Mouse (Mus musculus) embryo, embryonic 11 days (tissue): ENCODE data around the gene Ube2ql1.

Experiments used
- DNase-seq: peaks from one replicate; pipeline ENCODE4 v3.0.0-alpha.2; 2015

The Ube2ql1 gene

DNA sequence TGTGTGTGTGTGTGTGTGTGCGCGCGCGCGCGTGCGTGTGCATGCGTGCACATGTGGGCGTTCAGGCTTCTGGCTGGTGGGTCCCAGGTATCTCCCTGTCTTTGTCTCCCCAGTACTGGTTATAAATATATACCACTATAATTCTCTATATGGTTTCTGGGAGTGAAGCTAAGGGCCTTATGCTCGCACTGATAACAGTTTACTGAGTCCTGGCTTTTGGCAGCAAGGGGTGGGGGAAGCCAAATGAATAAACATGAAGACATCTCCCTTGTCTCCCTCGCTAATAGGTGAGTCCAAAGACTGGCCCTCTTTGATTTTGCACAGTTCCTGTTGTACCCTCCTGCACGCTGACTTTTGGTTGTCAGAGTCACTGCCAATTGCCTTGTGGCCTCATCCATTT, 32.2 kb downstream of the Ube2ql1 start:
- DNase-seq, result no peak

DNA sequence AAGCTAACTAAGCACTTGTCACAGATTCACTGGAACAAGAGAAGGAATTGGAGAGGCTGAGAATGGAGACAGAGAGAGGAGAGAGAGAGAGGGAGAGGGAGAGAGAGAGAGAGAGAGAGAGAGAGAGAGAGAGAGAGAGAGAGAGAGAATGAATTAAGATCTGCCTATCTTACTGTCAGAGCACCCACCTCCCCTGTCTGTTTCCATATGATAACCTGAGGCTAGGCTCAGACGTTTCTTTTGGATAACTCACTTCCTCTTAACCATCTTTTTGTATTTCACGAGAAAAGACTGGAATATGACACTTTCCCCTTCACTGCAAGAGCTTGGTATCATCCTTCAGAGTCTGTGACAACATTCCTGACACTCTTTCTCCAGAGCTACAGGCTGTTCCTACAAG, 32.8 kb downstream of the Ube2ql1 start:
- DNase-seq, result no peak

DNA sequence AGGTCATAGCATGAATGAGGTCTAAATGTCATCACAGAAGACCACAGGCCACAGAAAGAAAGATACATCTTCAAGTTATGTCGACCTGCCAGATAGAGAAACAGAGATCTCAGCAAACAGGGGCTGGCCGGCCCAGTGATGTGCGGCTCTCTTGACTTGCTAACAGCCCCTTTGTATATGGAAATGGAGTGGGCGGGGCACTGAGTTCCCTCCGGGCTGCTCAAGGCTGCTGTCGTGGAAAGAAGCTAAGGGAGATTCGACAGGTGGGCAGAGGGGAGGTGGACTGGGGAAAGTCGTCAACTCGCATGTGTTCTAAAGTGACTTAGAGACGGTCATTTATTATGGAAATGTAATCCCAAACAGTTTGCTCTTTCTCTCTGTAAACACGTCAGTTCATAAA, 36.2 kb downstream of the Ube2ql1 start:
- DNase-seq, result no peak

DNA sequence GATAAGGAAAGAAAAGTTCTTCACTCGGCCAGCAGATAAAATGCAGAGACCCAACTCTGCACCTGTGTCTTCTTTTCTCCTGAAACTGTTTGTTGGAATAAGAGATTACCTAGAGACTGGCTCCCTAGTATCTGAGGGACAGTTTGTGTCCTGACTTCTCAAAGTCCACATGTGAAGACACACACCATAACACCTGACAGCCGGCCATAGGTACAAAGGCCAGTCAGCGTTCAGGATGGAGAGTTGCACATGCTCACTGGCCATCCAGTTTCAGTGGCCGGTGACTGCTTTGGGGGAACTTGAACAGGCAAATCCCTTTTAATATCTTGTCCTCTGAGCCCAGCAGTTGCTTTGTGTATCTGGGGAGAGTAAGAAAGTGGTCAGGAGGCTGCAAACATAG, 38.3 kb downstream of the Ube2ql1 start:
- no peak for DNase-seq

DNA sequence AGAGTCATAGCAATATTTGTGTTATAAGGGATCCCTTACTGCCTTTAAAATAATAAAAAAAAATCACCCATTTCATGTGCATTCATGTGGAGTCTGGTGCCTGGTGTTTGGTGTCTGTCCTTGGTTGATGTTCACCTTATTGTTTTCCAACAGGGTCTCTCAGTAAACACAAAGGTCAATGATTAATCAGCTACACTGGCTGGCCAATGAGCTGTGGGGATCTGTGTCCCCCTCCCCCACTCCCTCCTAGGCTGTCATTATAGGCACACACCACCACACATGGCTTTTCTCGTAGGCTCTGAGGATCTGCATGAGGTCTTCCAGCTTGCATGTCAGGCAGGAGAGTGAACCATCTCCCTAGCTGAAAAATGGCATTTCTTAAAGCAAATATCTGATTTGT, 38.9 kb downstream of the Ube2ql1 start:
- no peak for DNase-seq

DNA sequence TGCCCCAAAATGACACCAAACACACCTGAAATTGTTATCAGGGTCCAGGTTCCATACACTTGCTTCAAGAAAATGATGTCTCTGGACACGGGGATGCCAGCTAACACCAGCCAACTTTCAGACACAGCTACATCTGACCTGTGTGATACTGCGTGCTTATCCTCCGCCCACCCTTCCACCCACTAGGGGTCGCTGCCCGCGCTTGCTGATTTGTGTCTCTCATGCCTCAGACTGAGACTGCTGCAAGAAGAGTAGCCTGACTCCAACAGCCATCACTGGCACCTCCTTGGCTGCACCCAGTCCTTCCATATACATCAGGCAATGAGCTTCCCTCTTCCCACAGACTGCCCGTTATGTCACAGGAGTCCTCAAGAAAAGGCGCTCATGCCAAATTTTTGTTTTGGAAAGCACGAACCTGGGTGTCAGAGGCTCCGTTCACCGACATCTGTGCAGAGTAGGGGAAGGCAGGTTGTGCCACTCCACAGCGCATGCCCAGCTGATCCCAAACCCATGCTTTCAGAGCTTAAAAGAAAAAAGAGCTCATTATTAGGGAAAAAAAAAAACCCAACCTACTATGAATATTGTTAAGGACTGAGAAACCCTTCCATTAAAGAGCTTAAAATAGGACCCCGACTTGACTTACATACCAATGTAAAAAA, 43.2 kb downstream of the Ube2ql1 start:
- DNase-seq, result peak; percentile 80

DNA sequence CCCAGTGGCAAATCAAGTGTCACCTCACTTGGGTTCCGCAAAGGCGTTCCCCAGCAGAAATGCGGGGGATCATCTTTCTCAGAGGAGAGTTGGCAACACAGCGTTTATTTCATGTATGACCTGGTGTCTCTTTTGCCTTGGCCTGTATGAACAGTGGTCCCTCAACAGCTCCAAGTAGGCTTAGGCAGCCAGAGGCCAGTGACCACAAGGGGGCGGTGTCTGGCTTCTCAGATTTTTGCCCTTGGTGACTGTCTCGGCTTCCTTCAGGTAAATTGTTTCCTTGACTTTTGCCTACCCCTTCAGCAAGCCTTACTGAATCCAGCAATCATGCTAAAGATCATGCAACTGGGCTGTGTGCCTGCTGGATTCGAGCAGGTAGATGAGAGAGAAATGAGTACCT, 48.6 kb downstream of the Ube2ql1 start:
- peak; percentile 68 for DNase-seq

DNA sequence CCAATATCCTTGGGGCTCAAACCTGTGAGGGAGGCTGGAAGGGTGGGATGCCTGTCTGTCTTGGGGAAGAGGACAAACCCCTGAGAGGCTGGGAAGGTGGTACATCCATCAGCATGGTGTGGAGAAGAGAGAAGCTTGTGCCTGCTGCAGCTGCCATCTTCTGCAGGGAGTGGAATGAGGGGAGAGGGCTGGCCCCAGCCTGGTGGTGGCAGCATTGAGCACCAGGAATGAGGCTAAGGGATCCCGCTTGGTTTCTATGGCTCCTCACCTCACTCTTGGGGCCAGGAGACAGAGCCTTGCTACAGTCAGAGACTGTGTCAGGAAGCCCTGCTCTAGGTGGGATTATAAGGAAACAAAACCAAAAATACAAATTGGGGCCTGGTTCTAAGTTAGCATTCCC, 52.7 kb downstream of the Ube2ql1 start:
- DNase-seq, result peak; percentile 30

DNA sequence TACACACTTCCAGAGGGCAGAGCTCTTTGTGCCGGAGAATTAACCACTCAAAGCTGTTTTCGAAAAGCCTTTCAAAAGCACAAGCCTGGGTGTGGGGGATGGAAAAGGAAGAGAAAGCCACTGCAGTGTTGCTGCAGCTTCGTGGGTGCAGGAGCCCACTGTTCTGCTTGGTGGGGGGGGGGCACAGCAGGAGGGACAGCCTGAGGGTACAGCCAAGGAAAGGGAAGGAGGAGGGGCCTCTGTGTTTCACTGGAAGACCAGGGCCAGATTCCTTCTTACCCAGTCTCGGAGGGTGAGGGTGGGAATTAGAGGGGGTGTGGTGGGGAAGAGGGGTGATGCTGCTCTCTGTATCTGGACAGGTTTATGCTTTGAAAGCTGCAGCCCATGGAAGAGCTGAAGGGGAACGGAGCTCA, 54.3 kb downstream of the Ube2ql1 start:
- peak; percentile 10 for DNase-seq

DNA sequence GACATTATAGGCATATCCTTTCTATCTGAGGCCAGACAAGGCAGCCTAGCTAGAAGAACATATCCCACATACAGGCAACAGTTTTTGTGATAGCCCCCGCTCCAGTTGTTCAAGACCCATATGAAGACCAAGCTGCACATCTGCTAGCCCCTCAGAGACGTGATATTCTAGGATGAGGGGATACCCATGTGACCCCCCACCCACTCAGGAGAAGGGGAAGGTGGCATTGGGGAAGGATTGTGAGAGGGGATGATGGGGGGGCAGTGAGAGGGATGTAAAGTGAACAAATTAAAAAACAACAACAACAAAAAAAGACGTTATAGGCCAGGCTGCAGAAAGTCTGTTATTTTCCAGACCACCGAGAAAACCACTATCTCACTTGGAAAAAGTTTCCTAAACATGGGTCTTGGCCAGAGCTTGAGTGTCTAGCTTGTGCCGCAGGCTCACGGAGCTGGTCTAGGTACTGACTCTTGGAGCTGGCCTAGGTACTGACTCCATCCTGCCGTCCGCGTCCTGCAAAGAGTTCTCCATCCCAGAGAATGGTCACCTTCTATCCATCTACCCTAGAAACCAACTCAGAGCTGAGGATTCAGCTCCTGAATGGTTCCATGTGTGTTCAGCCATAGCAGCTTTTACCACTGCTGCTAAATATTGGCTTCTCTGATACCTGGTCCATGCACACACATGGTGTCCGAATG, 65.6 kb downstream of the Ube2ql1 start:
- DNase-seq, result peak; percentile 10

DNA sequence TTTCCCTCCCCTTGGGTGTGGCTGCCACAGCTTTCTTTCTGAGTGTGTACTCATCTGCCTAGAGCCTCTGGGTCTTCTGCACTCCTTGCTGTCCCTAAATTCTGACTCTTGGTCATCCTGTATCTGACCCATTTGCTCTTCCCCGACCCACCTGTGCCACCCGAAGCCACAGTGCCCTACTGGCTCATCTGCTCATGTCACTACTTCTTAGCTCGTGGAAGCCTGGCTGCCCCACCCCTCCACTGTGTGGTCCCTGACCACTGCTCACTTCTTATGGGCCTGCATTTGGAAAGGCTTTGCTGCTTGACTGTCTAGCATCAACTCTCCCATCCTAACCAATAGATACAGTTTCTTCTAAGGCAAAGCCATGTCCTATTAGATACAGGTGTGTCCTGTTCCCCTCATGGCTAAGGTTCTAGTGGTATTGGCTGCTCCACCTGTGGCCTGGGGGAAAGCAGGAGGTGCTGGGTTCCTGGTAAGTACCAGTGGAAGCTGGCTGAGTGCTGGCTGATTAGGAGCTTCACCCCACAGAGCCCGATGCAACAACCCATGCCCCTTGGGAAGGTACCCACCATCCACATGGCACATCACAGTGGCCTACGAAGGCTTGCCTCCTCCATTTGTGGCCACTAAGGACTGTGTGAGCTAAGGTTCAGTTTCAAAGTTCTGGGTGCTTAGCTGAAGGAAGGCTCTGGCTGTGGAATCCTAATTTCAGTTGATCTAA, 66.3 kb downstream of the Ube2ql1 start:
- no peak for DNase-seq

DNA sequence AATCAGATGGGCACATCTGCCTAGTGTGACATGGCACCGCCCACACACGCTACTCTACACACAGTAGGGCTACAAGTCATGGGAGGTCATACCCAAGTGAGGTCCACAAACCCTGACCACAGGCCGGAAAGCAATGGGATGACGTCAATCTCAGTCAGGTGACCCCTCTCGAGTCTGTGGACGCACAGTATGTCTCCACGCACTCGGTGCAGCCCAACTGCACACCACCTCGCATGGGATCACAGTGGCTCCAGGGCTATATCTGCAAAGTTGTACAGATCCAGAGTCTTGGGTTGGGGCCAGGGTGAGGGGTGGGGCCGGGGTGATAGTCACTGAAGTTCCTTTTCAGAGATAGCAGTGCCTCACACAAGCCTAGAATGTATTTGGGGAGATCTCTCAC, 67.1 kb downstream of the Ube2ql1 start:
- DNase-seq, result no peak

DNA sequence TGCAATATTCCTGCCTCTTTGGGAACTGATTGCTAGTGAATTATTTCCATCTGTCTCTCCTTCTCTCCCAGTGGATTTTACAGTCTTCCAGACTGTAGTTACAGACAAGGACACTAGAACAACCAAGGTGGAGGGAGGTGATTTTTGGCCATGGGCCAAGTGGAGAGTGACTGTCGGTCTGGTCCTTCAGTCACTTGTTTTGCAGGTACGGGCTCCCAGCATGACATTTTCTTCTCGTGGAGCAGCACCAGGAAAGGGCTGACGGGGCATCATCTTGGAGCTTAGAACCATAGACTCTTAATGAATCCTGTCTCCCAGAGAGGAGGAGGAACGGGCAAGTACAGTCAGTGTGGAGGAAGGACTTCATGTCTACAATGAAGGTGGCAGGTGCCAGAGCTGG, 67.6 kb downstream of the Ube2ql1 start:
- no peak for DNase-seq

DNA sequence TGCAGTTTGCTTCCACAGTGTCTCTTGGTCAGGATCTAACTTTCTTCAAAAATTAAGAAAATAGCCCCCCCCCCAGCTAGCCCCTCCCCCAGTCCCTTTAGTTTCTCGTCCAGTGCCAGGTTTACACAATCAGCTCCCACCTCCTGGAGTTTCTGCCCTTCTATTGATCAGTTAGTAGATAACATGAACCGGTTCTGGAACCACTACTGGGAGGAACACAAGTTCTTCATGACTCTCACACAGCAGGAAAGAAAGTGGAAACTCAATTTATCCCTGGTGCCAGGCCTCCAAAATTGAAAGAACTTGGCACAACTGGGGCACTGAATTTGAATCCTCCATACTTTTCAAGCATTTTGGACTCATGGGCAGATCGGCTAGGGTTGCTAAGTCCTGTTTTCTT, 85.2 kb downstream of the Ube2ql1 start:
- DNase-seq, result no peak
